Mouse (Mus musculus) forebrain, embryonic 15.5 days (tissue): ENCODE results near the gene Pik3r1. TPM values are rescaled to one million over a fixed set of nuclear protein-coding genes. Genes with fewer than 3 reads are reported as not detected.

ENCODE experiments used
- ATAC-seq: fragments of 200-750 bp; cut with Nextera tagmentation; replicated peaks from 2 replicates; pipeline ENCODE4 v1.8.0; 2017; ENCODE audit warnings: mild to moderate bottlenecking, moderate TSS enrichment, moderate library complexity
- H3K27ac ChIP-seq: fragments of 300-500 bp; sonication (generic); replicated peaks from 2 replicates; pipeline ENCODE4 v1.5.1; 2015; ENCODE audit warnings: mild to moderate bottlenecking, inconsistent platforms
- H3K27me3 ChIP-seq: fragments of 300-500 bp; sonication (generic); 2 replicates; pipeline ENCODE4 v1.6.1; 2015; ENCODE audit warnings: inconsistent platforms
- H3K36me3 ChIP-seq: fragments of 300-500 bp; sonication (generic); 2 replicates; pipeline ENCODE4 v1.6.1; 2015; ENCODE audit warnings: mild to moderate bottlenecking, inconsistent platforms
- H3K4me1 ChIP-seq: fragments of 300-500 bp; sonication (generic); 2 replicates; pipeline ENCODE4 v1.6.1; 2015; ENCODE audit warnings: inconsistent platforms
- H3K4me2 ChIP-seq: fragments of 300-500 bp; sonication (generic); replicated peaks from 2 replicates; pipeline ENCODE4 v1.6.1; 2015; ENCODE audit warnings: mild to moderate bottlenecking, inconsistent platforms
- H3K4me3 ChIP-seq: fragments of 300-500 bp; sonication (generic); 2 replicates; pipeline ENCODE4 v1.5.1; 2015; ENCODE audit warnings: mild to moderate bottlenecking, inconsistent platforms
- H3K9ac ChIP-seq: fragments of 300-500 bp; sonication (generic); replicated peaks from 2 replicates; pipeline ENCODE4 v1.6.1; 2015; ENCODE audit warnings: mild to moderate bottlenecking, inconsistent platforms
- H3K9me3 ChIP-seq: fragments of 300-500 bp; sonication (generic); 2 replicates; pipeline ENCODE4 v1.6.1; 2016; ENCODE audit warnings: inconsistent platforms
- WGBS: fragments of 180-500 bp; shearing (Covaris S2); methylation state at CpG from one replicate; pipeline ENCODE4 v1.1.7; 2015; ENCODE audit warnings: mixed read lengths; 5-methylcytosine and 5-hydroxymethylcytosine counted together
- polyA plus RNA-seq: library from polyadenylated mRNA; unstranded; fragments of >200 nt; fragmentation: Nextera tagmentation; extraction: Ambion mirVana; gene quantifications from 2 replicates; pipeline ENCODE4 v1.2.1, GENCODE M21; 2015

Gene Pik3r1
- polyA plus RNA-seq, 1 experiment from 2014 or later = 39.3 TPM

DNA sequence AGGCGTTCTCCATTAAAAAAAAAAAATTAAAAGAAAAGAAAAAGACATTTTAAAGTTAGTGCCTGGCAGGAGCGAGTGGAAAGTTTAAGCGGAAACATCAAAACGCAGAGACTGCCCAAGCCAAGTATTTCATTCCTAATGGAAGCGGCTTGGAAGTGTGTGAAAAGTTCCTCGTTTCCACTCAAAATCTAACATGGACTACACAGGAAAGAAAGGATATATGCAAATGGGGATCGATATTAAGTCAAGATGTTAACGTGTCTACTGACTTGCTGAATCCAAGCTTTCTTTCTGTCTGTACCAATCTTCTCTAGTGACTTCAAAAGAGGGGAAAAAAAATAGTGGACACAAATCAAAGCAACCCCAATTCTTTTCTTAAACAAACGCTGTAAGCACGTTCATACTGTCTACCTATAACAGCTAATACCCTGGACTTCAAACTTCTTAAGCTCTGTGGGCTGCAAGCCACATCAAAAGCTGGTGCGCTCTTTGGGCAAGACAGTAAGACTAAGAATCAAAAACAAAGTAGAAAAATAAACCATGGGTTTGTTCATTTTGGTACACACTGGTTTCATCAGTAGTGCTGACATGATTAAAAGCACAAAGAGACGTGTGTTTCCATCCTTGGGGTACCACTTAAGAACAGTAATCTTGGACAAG, 54.5 kb downstream of the Pik3r1 start:
- no peaks in the 10 kb centered on the region for H3K36me3 ChIP-seq
- WGBS = 90% methylated on average over 12 of the region's 12 CpGs
- H3K4me3 ChIP-seq = no peak overlapping the region
- ATAC-seq = no peak
- H3K9ac ChIP-seq = no peak overlapping the region
- no peak overlapping the region for H3K4me2 ChIP-seq
- H3K27me3 ChIP-seq = no peaks in the 10 kb centered on the region
- H3K27ac ChIP-seq = no peak overlapping the region
- H3K4me1 ChIP-seq = no peaks in the 10 kb centered on the region
- H3K9me3 ChIP-seq = no peaks in the 10 kb centered on the region

DNA sequence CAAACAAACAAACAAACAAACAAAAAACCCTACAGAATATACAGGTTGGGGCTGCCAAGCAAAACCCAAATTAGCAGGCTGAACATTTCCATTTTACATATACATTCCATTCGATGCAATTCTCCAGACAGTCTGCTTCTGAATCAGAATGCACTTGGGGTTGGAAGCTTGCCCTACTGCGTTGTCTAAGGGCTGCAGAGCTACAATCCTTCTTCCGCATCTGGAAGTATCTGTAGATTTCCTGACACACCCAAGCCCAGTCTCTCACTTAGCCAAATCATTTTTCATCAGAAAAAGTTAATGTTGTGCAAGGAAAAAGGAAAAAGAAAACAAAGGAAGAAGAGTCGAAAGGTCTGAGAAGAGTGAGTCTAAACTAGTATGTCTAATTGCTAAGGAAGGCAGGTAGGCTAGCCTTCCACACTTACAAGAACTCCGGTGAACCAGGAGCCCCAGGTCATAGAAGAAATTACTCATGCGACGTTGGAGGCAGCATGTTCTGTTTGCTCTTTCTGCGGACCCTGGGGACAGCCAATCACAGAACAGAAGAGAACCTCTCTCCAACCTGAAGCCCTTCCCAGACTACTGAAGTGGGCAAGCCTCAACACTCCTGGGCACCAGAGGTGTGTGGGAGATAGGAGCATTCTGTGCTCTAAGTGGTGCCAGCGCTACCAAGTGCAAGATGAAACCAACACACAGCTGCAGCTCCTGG, 55.1 kb downstream of the Pik3r1 start:
- Histone ChIP-seq H3K27me3 (no peaks in the 10 kb centered on the region), H3K27ac (no peak overlapping the region), H3K36me3 (no peaks in the 10 kb centered on the region), H3K4me2 (no peak overlapping the region), H3K4me1 (no peaks in the 10 kb centered on the region), H3K4me3 (no peak overlapping the region), H3K9ac (no peak overlapping the region), H3K9me3 (no peaks in the 10 kb centered on the region)
- no peak for ATAC-seq
- 91% methylated on average over 9 of the region's 9 CpGs for WGBS

DNA sequence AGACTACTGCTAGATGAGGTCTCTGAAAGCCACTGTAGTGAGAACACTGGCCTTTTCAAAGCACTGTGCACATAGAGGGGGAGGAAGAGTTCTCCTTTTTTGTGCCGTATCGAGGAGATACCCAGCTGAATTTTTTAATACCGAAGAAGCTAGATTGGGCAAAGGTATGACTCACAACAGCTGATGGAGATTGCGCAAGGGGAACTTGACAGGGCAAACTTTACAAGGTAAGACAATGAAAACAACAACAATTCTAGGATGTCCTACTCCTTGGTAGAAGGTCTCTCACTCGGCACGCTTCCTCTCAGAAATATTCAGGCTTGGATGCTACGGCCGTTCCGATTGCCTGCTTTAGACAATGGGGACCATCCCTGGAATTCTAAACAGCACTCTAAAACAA, 55.9 kb downstream of the Pik3r1 start:
- 85% methylated on average over 9 of the region's 9 CpGs for WGBS
- Histone ChIP-seq H3K4me2 (no peak overlapping the region), H3K9me3 (no peaks in the 10 kb centered on the region), H3K27me3 (no peaks in the 10 kb centered on the region), H3K36me3 (no peaks in the 10 kb centered on the region), H3K9ac (no peak overlapping the region), H3K4me1 (no peaks in the 10 kb centered on the region), H3K27ac (no peak overlapping the region), H3K4me3 (no peak overlapping the region)
- ATAC-seq = no peak

DNA sequence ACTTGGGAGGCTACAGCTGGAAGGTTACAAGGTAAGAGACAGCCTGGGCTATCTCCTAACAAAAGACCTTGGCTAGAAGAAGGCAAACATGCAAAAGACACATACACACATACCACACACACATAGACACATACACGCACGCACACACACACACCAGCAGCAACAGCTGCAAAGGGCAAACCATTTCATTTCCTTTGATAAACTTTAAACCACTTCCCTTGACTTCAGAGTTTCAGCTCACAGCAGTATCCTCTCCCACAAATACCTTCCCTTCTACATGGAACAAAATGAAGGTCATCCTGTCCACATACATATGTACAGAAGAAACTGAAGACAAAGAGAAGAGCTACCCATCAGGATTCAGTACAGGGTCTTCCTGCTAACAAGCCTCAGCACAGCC, 56.7 kb downstream of the Pik3r1 start:
- no peak overlapping the region for H3K4me2 ChIP-seq
- WGBS = 93% methylated on average over 2 of the region's 2 CpGs
- ATAC-seq = no peak
- no peaks in the 10 kb centered on the region for H3K9me3 ChIP-seq
- H3K4me3 ChIP-seq = no peak overlapping the region
- H3K27me3 ChIP-seq = no peaks in the 10 kb centered on the region
- no peaks in the 10 kb centered on the region for H3K36me3 ChIP-seq
- H3K27ac ChIP-seq = no peak overlapping the region
- no peaks in the 10 kb centered on the region for H3K4me1 ChIP-seq
- no peak overlapping the region for H3K9ac ChIP-seq

DNA sequence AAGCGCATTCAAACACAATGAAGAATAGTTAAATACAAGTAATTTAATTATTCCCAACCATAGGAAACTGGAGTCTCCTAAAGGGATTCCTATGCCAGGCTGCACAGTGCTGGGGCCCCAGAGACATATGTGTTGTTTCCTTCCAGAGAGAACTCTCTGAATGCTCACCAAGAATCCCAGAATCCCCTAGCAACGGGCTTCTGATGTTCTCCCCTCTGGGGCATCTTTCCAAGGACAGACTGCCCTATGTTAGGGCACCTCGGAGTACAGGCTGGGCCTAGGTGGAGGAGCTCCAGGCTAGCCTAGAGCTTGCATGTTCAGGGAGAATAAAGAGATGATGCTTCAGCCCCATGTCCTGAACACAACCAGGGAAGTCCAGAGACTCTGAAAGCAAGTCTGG, 58.2 kb downstream of the Pik3r1 start:
- Histone ChIP-seq H3K27me3 (no peaks in the 10 kb centered on the region), H3K9me3 (no peaks in the 10 kb centered on the region), H3K4me2 (no peak overlapping the region), H3K4me1 (no peaks in the 10 kb centered on the region), H3K36me3 (no peaks in the 10 kb centered on the region), H3K27ac (no peak overlapping the region), H3K9ac (no peak overlapping the region), H3K4me3 (no peak overlapping the region)
- no peak for ATAC-seq
- 60% methylated on average over 3 of the region's 3 CpGs for WGBS

DNA sequence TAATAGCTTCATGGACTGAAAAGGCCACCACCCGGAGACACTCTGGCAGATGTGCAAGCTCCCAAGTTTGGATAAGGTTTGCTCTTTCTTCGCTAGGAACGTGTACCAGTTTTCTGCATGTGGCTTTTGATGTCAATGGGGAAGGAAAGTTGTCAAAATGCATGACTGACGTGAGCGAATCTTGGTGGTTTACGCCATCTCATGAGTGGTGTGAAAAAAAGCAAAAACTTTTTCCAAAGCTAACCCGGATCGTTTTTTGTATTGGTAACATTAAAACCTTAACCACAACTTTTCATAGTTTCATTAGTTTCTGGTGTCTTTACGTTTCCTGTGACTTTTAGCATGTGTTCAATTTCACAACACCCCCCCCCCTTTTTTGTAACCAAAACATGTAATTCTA, 60.8 kb downstream of the Pik3r1 start:
- H3K27me3 ChIP-seq = no peaks in the 10 kb centered on the region
- WGBS = 90% methylated on average over 9 of the region's 9 CpGs
- no peaks in the 10 kb centered on the region for H3K9me3 ChIP-seq
- H3K4me2 ChIP-seq = no peak overlapping the region
- ATAC-seq = no peak
- H3K4me1 ChIP-seq = no peaks in the 10 kb centered on the region
- no peak overlapping the region for H3K9ac ChIP-seq
- H3K27ac ChIP-seq = no peak overlapping the region
- no peak overlapping the region for H3K4me3 ChIP-seq
- H3K36me3 ChIP-seq = peaks cover 4% of the 10 kb centered on the region; the same call in 1 of the 2 replicates

DNA sequence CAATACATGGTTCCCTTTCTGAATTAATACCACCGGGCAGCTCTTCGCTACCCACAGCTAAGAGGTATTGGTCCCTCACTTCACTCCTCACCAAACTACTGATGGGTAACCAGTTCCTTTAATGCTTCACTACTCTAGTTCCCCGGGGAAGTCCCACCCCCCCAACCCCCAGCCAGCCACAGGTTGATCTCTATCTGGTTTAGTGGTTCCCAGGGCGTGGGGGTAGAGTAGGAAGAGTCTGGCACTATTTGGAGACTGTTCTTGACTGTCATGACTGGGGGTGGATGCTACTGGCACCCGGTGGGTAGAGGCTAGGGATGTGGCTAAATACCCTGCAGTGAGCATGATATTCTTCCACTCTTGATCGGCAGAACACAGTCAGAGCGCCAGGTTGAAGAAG, 61.6 kb downstream of the Pik3r1 start:
- H3K36me3 ChIP-seq = peaks cover 10% of the 10 kb centered on the region; the same call in 1 of the 2 replicates
- H3K9me3 ChIP-seq = no peaks in the 10 kb centered on the region
- H3K4me2 ChIP-seq = no peak overlapping the region
- H3K4me1 ChIP-seq = no peaks in the 10 kb centered on the region
- no peak overlapping the region for H3K27ac ChIP-seq
- H3K4me3 ChIP-seq = no peak overlapping the region
- no peak for ATAC-seq
- no peaks in the 10 kb centered on the region for H3K27me3 ChIP-seq
- WGBS = 93% methylated on average over 7 of the region's 7 CpGs
- no peak overlapping the region for H3K9ac ChIP-seq

DNA sequence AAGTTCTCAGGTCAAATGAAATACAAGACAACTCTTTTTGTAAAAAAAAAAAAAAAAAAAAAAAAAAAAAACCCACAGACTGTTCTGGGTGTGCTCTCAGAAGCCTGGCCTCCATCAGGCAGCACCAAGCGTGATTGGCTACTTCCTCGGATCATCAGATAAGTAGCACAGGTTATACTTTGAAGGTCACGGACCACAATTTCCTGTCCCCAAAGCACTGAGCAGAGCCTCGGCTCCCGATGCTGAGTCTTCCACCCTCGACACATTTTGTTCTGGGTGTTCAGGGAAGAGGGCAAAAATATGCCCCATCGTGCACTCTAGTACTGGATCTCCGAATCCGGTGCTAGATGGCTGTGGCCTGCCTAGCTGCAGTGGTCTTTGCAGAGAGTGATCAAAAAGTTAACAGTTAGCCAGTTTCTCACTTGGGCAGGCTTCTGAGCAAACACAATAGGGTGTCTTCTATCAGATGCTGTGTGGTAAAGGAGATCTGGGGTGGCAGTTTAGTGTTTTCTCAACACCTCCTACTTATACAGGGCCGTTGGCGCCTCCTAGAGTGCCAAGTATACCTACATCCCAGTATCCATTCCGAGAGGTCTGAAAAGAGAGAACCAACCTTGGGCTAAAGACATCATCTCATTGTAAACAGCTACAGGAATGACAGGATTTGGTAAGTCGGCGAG, 65.8 kb downstream of the Pik3r1 start:
- WGBS = 92% methylated on average over 14 of the region's 14 CpGs
- Histone ChIP-seq H3K27ac (no peak overlapping the region), H3K4me1 (no peaks in the 10 kb centered on the region), H3K9me3 (no peaks in the 10 kb centered on the region), H3K36me3 (peaks cover 11% of the 10 kb centered on the region; the same call in 1 of the 2 replicates), H3K4me2 (no peak overlapping the region), H3K27me3 (no peaks in the 10 kb centered on the region), H3K9ac (no peak overlapping the region), H3K4me3 (no peak overlapping the region)
- ATAC-seq = no peak

DNA sequence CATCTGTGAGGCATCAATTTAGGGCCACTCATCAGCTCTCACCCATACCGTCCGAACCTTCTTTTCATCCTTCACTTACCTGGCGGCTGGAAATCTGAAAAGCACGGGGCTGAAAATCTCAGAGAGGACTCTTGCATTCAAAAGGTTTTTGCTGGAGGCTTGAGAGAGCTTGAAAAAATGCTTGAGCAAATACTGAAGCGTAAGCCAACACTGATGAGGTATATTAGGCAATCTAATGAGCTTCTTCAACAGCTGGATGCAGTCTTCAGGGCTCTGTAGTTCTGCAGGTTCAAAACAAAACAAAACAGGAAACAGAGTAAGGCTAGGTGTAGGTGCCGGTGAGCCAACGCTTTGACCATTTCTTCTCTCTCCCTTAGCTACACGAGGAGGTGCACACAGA, 66.4 kb downstream of the Pik3r1 start:
- 86% methylated on average over 8 of the region's 8 CpGs for WGBS
- Histone ChIP-seq H3K4me3 (no peak overlapping the region), H3K4me1 (no peaks in the 10 kb centered on the region), H3K4me2 (no peak overlapping the region), H3K36me3 (peaks cover 11% of the 10 kb centered on the region; the same call in 1 of the 2 replicates), H3K9me3 (no peaks in the 10 kb centered on the region), H3K27me3 (no peaks in the 10 kb centered on the region), H3K9ac (no peak overlapping the region), H3K27ac (no peak overlapping the region)
- ATAC-seq = no peak

DNA sequence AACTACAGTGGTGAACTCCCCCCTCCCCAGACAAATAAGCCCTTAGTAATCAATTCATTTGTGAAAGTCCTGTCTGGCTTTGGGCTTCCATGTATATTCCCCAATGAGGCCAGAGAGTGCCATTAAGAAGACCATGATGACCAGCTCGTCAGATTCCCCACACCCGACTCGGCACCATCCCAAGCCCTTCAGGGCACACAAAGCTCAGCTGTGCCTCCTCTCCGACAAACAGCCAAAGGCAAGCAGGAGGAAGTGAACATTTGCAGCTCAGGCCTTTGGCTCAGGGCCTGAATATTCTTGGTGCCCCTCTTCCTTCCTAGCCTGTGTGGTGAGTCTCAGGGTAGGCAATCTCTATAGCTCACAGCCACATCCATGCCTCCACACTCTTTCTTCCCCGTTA, 68.3 kb downstream of the Pik3r1 start:
- Histone ChIP-seq H3K4me1 (peaks cover 9% of the 10 kb centered on the region), H3K4me3 (no peak overlapping the region), H3K27me3 (no peaks in the 10 kb centered on the region), H3K9me3 (no peaks in the 10 kb centered on the region), H3K9ac (no peak overlapping the region), H3K27ac (no peak overlapping the region), H3K36me3 (peaks cover 11% of the 10 kb centered on the region; the same call in 1 of the 2 replicates), H3K4me2 (no peak overlapping the region)
- ATAC-seq = no peak
- 68% methylated on average over 5 of the region's 5 CpGs for WGBS

DNA sequence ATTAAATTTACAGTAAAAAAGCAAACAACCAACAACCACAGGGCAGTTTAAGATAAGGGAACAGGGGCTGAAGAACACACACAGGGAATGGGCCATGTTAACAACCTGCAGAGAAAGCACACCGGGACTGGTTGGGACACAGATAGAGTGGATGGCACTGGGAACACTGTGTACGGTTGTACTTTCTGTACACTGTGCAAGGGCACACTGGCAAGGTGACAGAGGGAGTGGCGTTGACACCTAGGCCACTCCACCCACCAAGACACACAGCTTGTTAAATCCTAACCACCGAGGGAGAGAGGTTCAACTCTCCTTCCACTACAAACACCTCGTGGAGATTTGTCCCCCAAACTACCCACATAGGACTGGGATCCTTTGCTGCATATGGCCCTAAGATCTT, 70.1 kb downstream of the Pik3r1 start:
- H3K36me3 ChIP-seq = peaks cover 11% of the 10 kb centered on the region; the same call in 1 of the 2 replicates
- WGBS = 85% methylated on average over 5 of the region's 5 CpGs

DNA sequence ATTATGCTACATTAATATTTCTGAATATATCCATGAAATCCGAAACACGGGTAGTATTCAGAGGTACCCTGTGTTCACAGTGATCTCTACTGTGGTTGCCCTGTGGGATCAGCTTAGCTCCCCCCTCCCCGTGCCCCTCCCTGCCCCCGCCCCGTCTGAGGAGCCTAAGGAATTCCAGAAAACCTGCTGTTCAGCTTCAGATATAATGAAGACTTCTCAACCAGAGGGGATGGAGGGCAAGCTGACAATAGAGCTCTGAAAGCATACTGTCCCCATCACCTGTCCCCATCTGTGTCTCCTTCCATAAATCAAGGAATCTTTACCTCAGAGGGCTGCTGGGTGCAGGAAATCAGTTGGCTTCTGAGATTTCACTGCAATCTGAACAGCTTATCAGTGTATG, 70.6 kb downstream of the Pik3r1 start:
- no peak for ATAC-seq

More for the DNA sequence above, 70.1 kb downstream of the Pik3r1 start:
- ATAC-seq = no peak
- Histone ChIP-seq H3K9me3 (no peaks in the 10 kb centered on the region), H3K27ac (no peak overlapping the region), H3K4me2 (no peak overlapping the region), H3K27me3 (no peaks in the 10 kb centered on the region), H3K9ac (no peak overlapping the region), H3K4me1 (peaks cover 25% of the 10 kb centered on the region), H3K4me3 (no peak overlapping the region)

More for the DNA sequence above, 70.6 kb downstream of the Pik3r1 start:
- Histone ChIP-seq H3K4me1 (peaks cover 30% of the 10 kb centered on the region), H3K4me2 (no peak overlapping the region), H3K9me3 (no peaks in the 10 kb centered on the region), H3K27ac (no peak overlapping the region), H3K4me3 (no peak overlapping the region), H3K36me3 (peaks cover 10% of the 10 kb centered on the region; the same call in 1 of the 2 replicates), H3K9ac (no peak overlapping the region), H3K27me3 (no peaks in the 10 kb centered on the region)
- WGBS = 58% methylated on average over 5 of the region's 5 CpGs
